Mouse (Mus musculus) cerebellum, postnatal 14 days (tissue): ENCODE results near the gene Igdcc3.

ENCODE experiments used
- DNase-seq, 2 experiments: peaks; one replicate each; pipeline ENCODE4 v3.0.0; 2021; ENCODE audit warnings: mixed read lengths in 2 of 2

The Igdcc3 gene

DNA sequence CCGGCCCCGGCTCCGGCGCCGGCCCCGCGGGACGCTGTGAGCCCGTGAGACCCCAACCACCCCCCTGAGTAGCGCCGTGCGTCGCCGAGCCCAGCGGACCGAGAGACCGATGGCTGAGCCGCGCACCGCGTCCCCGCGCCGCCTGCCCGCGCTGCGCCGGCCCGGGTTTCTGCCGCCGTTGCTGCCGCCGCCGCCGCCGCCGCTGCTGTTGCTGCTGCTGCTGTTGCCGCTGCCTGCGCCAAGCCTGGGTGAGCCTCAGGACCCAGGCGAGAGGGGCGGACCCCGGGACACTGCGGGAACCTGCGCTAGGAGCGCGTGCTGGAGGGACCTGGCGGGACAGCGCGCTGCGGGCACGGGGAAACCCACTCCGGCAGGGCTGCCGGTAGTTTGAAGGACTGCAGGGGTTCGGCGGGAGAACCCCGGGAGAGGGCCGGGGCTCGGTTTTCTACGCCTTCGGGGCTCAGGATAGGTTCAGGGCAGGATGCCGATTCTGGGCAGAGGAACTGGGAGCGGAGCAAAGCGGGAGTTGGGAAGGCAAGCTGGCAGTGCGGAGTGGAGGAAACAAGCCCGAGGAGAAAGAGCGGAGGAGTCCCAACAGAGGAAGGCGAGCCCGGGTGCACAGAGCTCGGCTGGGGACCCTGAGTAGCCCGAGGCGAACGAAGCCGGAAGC is 452 bp downstream of the Igdcc3 start:
- peak; percentile 48 to 56 for DNase-seq

DNA sequence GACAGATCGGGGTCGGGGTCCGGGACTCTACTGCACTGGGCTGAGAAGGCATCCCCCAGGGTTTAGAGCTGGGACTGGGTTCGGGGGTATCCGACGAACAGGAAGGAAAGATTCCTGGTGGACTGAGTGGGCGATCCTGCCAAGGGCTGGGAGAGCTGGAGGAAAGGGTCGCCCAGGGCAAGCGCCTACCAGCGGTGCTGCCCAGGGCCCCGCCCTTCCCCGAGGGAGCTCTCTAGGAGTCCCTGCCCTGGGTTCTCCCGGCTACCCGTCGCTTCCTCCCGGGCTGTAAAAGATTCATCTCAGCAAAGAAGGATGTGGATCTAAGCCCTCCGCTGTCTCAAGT is 958 bp downstream of the Igdcc3 start:
- DNase-seq: no peak

DNA sequence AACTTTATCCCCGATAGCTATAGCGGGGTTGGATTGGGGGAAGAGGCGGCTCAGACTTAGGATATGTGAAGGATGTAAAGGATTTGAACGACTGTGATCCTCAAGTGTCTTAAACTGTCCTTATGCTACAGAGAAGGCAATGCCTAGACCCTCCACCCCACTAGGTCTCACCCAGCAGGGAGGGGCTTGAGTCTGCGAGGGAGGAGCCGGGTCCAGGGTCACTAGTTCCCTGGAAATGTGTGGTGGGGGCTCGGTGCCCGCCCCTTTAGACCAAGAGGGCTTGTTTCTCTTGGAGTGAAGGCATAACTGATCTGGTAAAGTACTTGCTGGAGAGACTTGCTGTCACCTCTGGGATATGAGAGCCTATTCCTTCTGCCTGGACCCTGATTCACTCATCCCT is 1.4 kb downstream of the Igdcc3 start:
- DNase-seq: no peak

- DNase-seq: no peak
Measured at GRCm38 (mm10) chr9:65146001-65146400, 5.0 kb downstream of the Igdcc3 start.

DNA sequence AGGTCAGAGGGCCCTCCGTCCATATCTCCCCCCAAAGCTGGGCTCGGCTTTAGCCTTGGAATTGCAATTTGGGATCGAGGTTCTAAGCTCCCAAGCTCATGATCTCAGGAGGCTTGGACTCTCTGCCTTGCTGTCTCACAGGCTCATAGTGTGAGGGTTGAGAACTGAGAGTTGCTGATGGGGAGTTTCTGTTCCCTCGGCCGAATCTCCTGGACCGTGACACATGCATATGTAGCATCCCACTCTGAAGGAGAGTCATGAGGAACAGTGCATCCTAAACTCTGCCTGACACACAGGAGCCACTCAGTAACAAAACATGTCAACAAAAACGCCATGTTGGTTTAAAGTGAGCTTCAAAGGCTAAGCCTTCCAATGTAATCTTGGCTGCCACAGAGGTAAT is 7.5 kb downstream of the Igdcc3 start:
- DNase-seq: no peak

DNA sequence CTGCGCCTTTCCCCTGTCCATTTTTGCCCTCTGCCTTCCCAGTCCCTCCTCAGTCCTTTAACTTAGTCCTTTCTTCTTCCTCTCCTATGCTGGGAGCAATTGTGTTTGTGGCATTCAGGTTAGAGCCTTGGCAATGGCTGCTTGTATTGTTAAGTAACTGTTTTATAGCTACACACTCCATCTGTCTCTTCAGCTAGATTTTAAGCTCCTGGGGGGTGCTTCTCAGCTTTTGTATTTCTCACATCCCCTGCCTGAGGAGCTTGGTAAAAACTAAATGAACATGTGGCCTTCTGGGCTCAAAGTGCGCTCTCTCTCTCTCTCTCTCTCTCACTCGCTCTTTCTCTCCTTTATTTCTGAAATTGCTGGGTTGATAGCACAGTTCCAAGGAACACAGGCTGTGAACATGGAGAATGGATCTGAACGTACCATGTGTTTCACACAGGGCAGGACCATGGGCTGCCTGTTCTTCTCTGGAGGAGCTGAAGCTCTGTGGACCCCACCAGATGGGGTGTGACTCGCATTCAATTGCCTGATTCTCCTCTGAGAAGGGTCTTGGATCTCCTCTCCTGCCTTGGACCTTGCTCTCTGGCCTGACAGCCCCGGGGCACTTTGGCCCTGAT is 11.8 kb downstream of the Igdcc3 start:
- no peak for DNase-seq

DNA sequence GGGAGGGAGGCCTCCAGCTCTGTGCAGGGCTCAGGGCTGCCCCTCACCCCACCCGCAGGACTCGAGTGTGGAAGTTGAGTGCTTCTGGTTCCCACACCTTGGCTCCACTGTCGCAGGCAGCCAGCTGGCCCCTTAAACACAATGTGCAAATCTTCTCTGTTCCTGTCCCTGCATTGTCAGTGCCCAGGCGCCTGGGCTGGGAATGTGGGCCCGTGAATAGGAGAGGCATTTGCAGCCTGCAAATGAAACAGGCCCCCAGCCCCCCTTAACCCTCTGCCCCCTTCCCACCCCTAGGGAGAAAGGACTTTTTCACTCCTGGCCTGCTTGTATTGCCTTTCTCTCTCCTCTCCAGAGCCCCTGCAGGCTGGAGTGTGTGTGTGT is 12.3 kb downstream of the Igdcc3 start:
- DNase-seq: peak in 1 of 2 experiments; percentile 18

GRCm38 (mm10) chr9:65154692-65155455 is 13.9 kb downstream of the Igdcc3 start:
- DNase-seq: no peak

DNA sequence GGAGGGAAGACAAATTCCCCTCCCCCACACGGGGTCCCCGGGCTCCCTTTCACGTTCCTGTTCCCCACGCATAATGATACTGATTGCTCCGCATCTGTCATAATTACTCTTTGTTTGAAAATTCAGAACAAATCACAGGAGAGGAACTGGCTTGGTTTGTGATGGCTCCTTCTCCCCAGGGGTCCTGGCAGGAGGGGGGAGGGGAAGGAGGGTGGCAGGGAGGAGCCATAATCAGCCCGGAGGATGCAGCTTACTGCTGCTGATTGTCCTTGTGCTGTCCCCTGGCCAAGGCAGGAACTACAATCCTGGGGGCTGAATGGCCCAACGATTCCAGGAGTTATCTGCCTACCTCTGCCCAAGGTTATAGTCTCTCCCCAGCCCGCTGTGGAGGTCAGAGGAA is 15.6 kb downstream of the Igdcc3 start:
- peak in 1 of 2 experiments; percentile 27 for DNase-seq

GRCm38 (mm10) chr9:65157631-65158030 is 16.6 kb downstream of the Igdcc3 start:
- DNase-seq: no peak

- DNase-seq: no peak
Measured at GRCm38 (mm10) chr9:65161188-65161587, 20.2 kb downstream of the Igdcc3 start.

DNA sequence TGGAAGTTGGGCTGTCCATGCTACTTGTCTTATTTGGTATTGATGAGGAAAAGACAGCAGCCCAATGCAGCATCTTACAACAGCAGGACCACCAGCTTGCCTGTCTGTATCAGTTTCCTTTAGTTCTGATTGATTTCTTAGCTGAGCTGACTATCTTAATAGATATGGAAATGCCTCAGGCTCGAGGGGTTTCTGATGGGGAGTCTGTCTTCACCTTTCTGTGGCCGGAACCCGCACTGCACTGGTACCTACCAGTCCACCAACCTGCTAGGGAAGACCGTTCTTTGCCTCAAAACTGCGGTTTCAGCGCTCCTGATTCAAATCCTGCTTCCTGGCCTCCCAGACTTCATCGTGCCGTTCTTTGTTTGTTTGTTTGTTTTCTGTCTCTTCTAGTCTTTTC is 20.9 kb downstream of the Igdcc3 start:
- no peak for DNase-seq

DNA sequence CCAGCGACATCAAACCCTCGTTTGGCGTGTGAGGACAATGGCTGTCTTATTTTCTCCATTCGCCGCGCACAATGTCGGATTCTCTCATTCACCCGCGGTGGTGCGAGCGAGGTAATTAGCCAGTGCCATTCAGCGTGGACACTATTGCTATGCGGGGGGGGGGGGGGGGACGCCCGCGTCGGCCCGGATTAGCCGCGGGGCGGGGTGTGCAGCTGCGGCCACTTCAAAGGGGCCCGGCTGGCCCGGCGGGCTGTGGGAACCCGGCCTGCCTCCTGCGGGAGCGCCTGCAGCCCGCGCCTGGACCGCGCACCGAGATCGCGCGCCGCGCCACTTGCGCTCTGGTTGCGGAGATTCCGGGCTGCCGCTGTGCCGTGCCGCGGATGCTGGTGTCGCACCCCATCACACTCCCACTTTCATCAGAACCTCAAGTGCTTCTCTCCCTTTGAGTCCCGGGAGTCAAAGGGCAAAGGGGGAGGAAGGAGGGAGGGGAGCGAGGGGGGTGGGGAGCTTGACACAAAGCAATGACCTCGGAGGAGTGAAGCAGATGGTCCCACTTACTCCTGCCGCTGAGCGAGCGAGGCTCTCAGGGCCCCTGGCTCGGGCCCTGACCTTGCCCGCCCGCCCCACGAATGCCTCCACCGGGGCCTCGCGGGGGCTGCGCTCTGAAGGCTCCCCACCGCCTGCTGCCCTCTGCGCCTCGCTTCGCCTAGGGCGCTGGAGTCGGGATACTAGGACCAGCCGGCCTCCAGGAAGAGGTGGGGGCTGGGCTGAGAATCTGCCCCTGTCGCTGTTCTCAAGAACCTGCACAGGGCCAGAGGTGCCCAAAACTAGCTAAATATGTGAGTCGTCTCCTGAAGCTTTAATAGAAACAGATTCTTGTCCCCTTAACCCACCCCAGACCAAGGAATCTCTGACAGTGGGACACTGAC is 22.0 kb downstream of the Igdcc3 start:
- peak; percentile 34 to 44 for DNase-seq

- no peak for DNase-seq
Measured at GRCm38 (mm10) chr9:65164870-65165269, 23.9 kb downstream of the Igdcc3 start.

GRCm38 (mm10) chr9:65166386-65166785 is 25.4 kb downstream of the Igdcc3 start:
- DNase-seq: no peak

DNA sequence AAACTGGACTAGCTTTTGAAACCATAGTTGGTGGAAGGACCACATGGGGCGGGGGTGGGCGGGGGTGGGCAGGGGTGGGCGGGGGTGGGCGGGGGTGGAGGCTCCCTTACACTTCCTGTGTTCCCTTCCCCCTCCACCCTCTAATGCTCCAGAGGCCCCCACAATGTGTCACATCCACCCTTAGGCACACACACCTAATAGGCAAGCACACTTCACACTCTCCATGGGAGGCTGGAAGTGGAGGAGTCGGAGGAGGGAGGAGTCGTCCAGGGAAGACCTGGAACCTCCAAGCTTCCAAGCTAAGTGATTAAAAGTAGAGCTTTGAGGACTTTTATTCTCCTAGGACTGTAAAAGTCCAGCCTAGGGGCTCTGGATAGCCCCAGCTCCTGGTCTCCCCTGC is 27.5 kb downstream of the Igdcc3 start:
- DNase-seq: no peak

DNA sequence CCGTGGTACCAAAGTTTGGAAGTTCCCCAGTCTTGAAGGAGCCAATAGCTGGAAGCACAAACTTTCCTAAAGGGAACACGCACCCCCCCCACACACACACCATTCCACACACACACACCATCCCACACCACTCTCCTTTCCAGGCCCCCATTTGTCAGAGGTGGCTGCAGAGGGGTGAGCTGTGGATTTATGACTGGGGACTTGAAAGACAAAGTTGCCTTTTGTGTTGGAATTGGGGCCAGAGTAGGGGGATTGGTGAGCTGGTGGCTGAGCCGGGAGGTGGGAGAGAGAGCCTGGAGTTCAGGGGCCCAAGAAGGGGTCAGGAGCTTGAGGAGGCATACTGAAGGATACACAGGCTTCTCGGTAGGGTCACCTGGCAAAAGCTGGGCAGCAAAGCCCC is 28.0 kb downstream of the Igdcc3 start:
- no peak for DNase-seq

DNA sequence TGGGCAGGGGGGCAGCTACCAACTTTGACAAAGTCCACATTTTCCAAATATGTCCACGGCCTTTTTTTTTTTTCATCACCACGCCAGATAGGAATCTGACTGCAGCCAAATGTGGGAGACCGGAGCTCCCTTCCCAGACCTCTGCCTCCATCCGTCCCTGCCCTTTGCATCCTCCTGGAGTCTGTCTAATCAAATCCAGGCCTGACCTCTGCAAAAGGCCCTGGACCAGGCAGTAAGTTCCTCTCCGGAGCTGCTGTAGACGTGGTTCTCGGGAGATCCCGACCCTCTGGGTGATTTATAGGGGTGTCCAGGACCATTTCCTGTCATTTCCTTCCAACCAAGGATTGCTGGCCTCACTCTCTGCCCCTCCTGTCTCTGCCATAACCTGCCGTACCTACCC is 31.7 kb downstream of the Igdcc3 start:
- DNase-seq: no peak

- peak in 1 of 2 experiments; percentile 29 for DNase-seq
Measured at GRCm38 (mm10) chr9:65175234-65175938, 34.4 kb downstream of the Igdcc3 start.

GRCm38 (mm10) chr9:65175939-65176871 is 35.2 kb downstream of the Igdcc3 start:
- peak in 1 of 2 experiments; percentile 47 for DNase-seq

- DNase-seq: no peak
Measured at GRCm38 (mm10) chr9:65177497-65177896, 36.5 kb downstream of the Igdcc3 start.
